Mouse (Mus musculus) G1E (cell line): Measurements from ENCODE around the gene Bcl2l2. TPM values are rescaled to one million over a fixed set of nuclear protein-coding genes. Genes with fewer than 3 reads are reported as not detected.

Experiments used
- ATAC-seq: 2 replicates; pipeline ENCODE4 v1.8.0; 2016; ENCODE audit warnings: mild to moderate bottlenecking; ENCODE audit not compliant: insufficient number of reproducible peaks, poor library complexity, low FRiP score, severe bottlenecking; ENCODE audit errors: extremely low read depth
- DNase-seq: peaks from one replicate; pipeline ENCODE4 v3.0.0; 2012; ENCODE audit warnings: low spot score
- H3K27me3 ChIP-seq: 2 replicates; pipeline ENCODE4 v1.6.1; 2012; ENCODE audit warnings: mild to moderate bottlenecking, low read length, inconsistent platforms; ENCODE audit not compliant: insufficient read depth
- H3K36me3 ChIP-seq: replicated peaks from 2 replicates; pipeline ENCODE3; 2012; ENCODE audit warnings: mild to moderate bottlenecking, inconsistent platforms
- H3K4me1 ChIP-seq: 2 replicates; pipeline ENCODE4 v1.6.1; 2012; ENCODE audit warnings: low read depth, low read length, inconsistent platforms, mixed read lengths; ENCODE audit not compliant: insufficient read depth
- H3K4me3 ChIP-seq: 2 replicates; pipeline ENCODE4 v1.5.1; 2012; ENCODE audit warnings: low read depth, mild to moderate bottlenecking, inconsistent platforms, low read length, moderate library complexity, mixed read lengths
- H3K9me3 ChIP-seq: replicated peaks from 2 replicates; pipeline ENCODE4 v1.6.1; 2012; ENCODE audit warnings: inconsistent platforms
- CTCF ChIP-seq: IDR thresholded peaks from 2 replicates; pipeline ENCODE4 v1.5.1; 2012; ENCODE audit warnings: low read depth, low read length, inconsistent platforms, mixed read lengths
- GATA1 ChIP-seq: IDR thresholded peaks from 2 replicates; pipeline ENCODE4 v1.6.1; 2012; ENCODE audit warnings: borderline replicate concordance, low read length, inconsistent platforms, mixed read lengths
- GATA2 ChIP-seq: IDR thresholded peaks from 2 replicates; pipeline ENCODE4 v1.6.1; 2012; ENCODE audit warnings: low read depth, low read length, inconsistent platforms, borderline replicate concordance
- POLR2AphosphoS5 ChIP-seq: IDR thresholded peaks from 2 replicates; pipeline ENCODE4 v1.6.1; 2012; ENCODE audit warnings: low read depth, low read length, inconsistent platforms; ENCODE audit not compliant: insufficient replicate concordance
- TAL1 ChIP-seq: conservative IDR thresholded peaks from 2 replicates; pipeline ENCODE4 v1.6.1; 2012; ENCODE audit warnings: low read depth, low read length, inconsistent platforms, mixed read lengths
- polyA plus RNA-seq: library from polyadenylated mRNA; stranded (reverse); fragments of >175 nt; gene quantifications from 2 replicates; pipeline ENCODE4 v1.2.3, GENCODE M21; 2012
- total RNA-seq, 2 experiments: library from RNA; stranded (forward) in 1 of 2; stranded (reverse) in 1 of 2; fragments of 200-1000 nt in 1 of 2; fragments of >200 nt in 1 of 2; fragmentation: Nextera tagmentation in 1 of 2; gene quantifications; 2 replicates each; pipeline ENCODE4 v1.2.3; 2014 to 2017

Gene Bcl2l2
- 9.9 and 10.6 TPM in 2 replicates for total RNA-seq (2014; fragmentation: Nextera tagmentation)
- 12.7 and 14.0 TPM in 2 replicates for total RNA-seq (2017)
- 25.2 and 36.3 TPM in 2 replicates for polyA plus RNA-seq

- TF ChIP-seq CTCF: no peak
- TF ChIP-seq GATA1: no peak
- no peak for TF ChIP-seq GATA2
- no peak for TF ChIP-seq POLR2AphosphoS5
- no peak for TF ChIP-seq TAL1
- Histone ChIP-seq H3K36me3 (peaks cover 36% of the 10 kb centered on the region), H3K9me3 (no peaks in the 10 kb centered on the region), H3K4me1 (peaks cover 33% of the 10 kb centered on the region), H3K4me3 (peak within 1 kb of the TSS; percentile 74), H3K27me3 (no peaks in the 10 kb centered on the region)
- ATAC-seq (peak; percentile 78), DNase-seq (peak; percentile 78)
Measured at GRCm38 (mm10) chr14:54883154-54884021, at the start of gene Bcl2l2, which contains the start of gene Gm20521. Gene Bcl2l2 (plus strand): TSS chr14:54883377. Gene Gm20521 (plus strand): TSS chr14:54883441.

GRCm38 (mm10) chr14:54843461-54843860 lies 39.7 kb upstream of the Bcl2l2 start:
- no peak overlapping the region for H3K4me3 ChIP-seq
- TF ChIP-seq GATA1: no peak
- TF ChIP-seq POLR2AphosphoS5: no peak
- TF ChIP-seq GATA2: no peak
- TF ChIP-seq CTCF: no peak
- no peak for TF ChIP-seq TAL1
- ATAC-seq (no peak), DNase-seq (no peak)
- no peaks in the 10 kb centered on the region for H3K9me3 ChIP-seq
- peaks cover 13% of the 10 kb centered on the region for H3K27me3 ChIP-seq
- H3K36me3 ChIP-seq: no peaks in the 10 kb centered on the region
- peaks cover 2% of the 10 kb centered on the region; the same call in 1 of the 2 replicates for H3K4me1 ChIP-seq

GRCm38 (mm10) chr14:54855726-54856125 lies 27.5 kb upstream of the Bcl2l2 start:
- peaks cover 16% of the 10 kb centered on the region for H3K4me1 ChIP-seq
- no peaks in the 10 kb centered on the region for H3K27me3 ChIP-seq
- no peaks in the 10 kb centered on the region for H3K9me3 ChIP-seq
- DNase-seq (no peak), ATAC-seq (no peak)
- no peak overlapping the region for H3K4me3 ChIP-seq
- peaks cover 13% of the 10 kb centered on the region for H3K36me3 ChIP-seq
- TF ChIP-seq TAL1: no peak
- no peak for TF ChIP-seq POLR2AphosphoS5
- no peak for TF ChIP-seq CTCF

GRCm38 (mm10) chr14:54856703-54857102 lies 26.5 kb upstream of the Bcl2l2 start:
- peaks cover 16% of the 10 kb centered on the region for H3K4me1 ChIP-seq
- no peaks in the 10 kb centered on the region for H3K9me3 ChIP-seq
- no peak overlapping the region for H3K4me3 ChIP-seq
- DNase-seq (no peak), ATAC-seq (no peak)
- no peak for TF ChIP-seq POLR2AphosphoS5
- no peak for TF ChIP-seq GATA2
- no peak for TF ChIP-seq GATA1
- TF ChIP-seq TAL1: no peak
- TF ChIP-seq CTCF: no peak
- peaks cover 13% of the 10 kb centered on the region for H3K36me3 ChIP-seq
- no peaks in the 10 kb centered on the region for H3K27me3 ChIP-seq

DNA sequence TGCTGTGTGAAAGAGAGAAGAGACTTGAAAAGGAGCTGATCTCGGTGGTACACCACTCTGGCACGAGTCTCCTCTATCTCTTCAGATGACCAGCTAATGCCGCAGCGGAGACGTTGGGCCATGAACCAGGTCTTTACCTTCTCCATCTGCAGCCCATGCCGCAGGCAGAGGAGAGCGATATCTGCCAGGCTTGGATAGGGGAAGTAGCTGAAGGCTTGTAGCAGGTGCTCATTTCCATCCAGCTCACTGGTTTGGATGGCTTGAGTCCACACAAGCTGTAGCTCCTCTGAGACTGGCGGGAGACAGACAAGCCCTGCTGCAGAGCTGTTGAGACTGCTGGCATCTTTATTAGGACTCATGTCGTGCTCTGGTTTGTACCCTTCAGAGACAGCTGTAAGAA lies 25.3 kb upstream of the Bcl2l2 start:
- Histone ChIP-seq H3K4me3 (no peak overlapping the region), H3K4me1 (peaks cover 16% of the 10 kb centered on the region), H3K36me3 (peaks cover 13% of the 10 kb centered on the region), H3K9me3 (no peaks in the 10 kb centered on the region), H3K27me3 (no peaks in the 10 kb centered on the region)
- ATAC-seq: no peak
- no peak for DNase-seq
- TF ChIP-seq POLR2AphosphoS5 (no peak), TAL1 (no peak), GATA1 (no peak), GATA2 (no peak), CTCF (no peak)

GRCm38 (mm10) chr14:54860511-54860910 lies 22.7 kb upstream of the Bcl2l2 start:
- ATAC-seq (no peak), DNase-seq (no peak)
- Histone ChIP-seq H3K27me3 (no peaks in the 10 kb centered on the region), H3K4me1 (peaks cover 32% of the 10 kb centered on the region), H3K4me3 (no peak overlapping the region), H3K36me3 (peaks cover 13% of the 10 kb centered on the region), H3K9me3 (no peaks in the 10 kb centered on the region)
- no peak for TF ChIP-seq GATA2
- no peak for TF ChIP-seq POLR2AphosphoS5
- no peak for TF ChIP-seq TAL1
